Mouse (Mus musculus): ENCODE data around the gene Ipo13. TPM values are rescaled to one million over a fixed set of nuclear protein-coding genes. Genes with fewer than 3 reads are reported as not detected.

Gene Ipo13
- total RNA-seq, 2 experiments from 2014 or later = 146 to 154 TPM

- DNase-seq = peak; percentile 66
These were observed 768 bp downstream of the Ipo13 start for GRCm38 (mm10) chr4:117914031-117914430.

GRCm38 (mm10) chr4:117913421-117913820 is 1.4 kb downstream of the Ipo13 start:
- no peak for DNase-seq

- no peak for DNase-seq
These were observed 2.0 kb downstream of the Ipo13 start for GRCm38 (mm10) chr4:117912685-117913273.

GRCm38 (mm10) chr4:117912131-117912561 is 2.7 kb downstream of the Ipo13 start:
- no peak for DNase-seq

GRCm38 (mm10) chr4:117908834-117909453 is 5.9 kb downstream of the Ipo13 start:
- no peak for DNase-seq

GRCm38 (mm10) chr4:117906196-117906595 is 8.6 kb downstream of the Ipo13 start:
- no peak for DNase-seq

GRCm38 (mm10) chr4:117904761-117905160 is 10.0 kb downstream of the Ipo13 start:
- DNase-seq = no peak

- DNase-seq = no peak
These were observed 10.7 kb downstream of the Ipo13 start for GRCm38 (mm10) chr4:117904094-117904493.

- DNase-seq = no peak
These were observed 16.7 kb downstream of the Ipo13 start for GRCm38 (mm10) chr4:117898111-117898510.

- no peak for DNase-seq
These were observed 18.8 kb downstream of the Ipo13 start for GRCm38 (mm10) chr4:117896031-117896430.

- DNase-seq = no peak
These were observed 19.5 kb downstream of the Ipo13 start for GRCm38 (mm10) chr4:117895339-117895738.

GRCm38 (mm10) chr4:117894601-117895000 is 20.2 kb downstream of the Ipo13 start:
- DNase-seq = no peak

GRCm38 (mm10) chr4:117893376-117893775 is 21.4 kb downstream of the Ipo13 start:
- peak; percentile 51 for DNase-seq

- DNase-seq = peak; percentile 50
These were observed 23.0 kb downstream of the Ipo13 start, which contains the start of gene Dph2 for GRCm38 (mm10) chr4:117891738-117892161. Gene Dph2, minus strand, starts transcription at chr4:117892032.

GRCm38 (mm10) chr4:117890750-117891149 is 24.0 kb downstream of the Ipo13 start:
- no peak for DNase-seq

GRCm38 (mm10) chr4:117890031-117890430 is 24.8 kb downstream of the Ipo13 start:
- DNase-seq = no peak

- no peak for DNase-seq
These were observed 25.3 kb downstream of the Ipo13 start for GRCm38 (mm10) chr4:117889471-117889870.

GRCm38 (mm10) chr4:117887920-117888319 is 26.9 kb downstream of the Ipo13 start:
- DNase-seq = no peak

- peak; percentile 93 for DNase-seq
These were observed 27.7 kb downstream of the Ipo13 start, which contains the start of gene Atp6v0b for GRCm38 (mm10) chr4:117887133-117887532. Gene Atp6v0b, minus strand, starts transcription at chr4:117887333.

- no peak for DNase-seq
These were observed 28.2 kb downstream of the Ipo13 start for GRCm38 (mm10) chr4:117886644-117887043.

GRCm38 (mm10) chr4:117885994-117886393 is 28.8 kb downstream of the Ipo13 start:
- no peak for DNase-seq

GRCm38 (mm10) chr4:117885093-117885492 is 29.7 kb downstream of the Ipo13 start:
- DNase-seq = no peak

- no peak for DNase-seq
These were observed 30.7 kb downstream of the Ipo13 start for GRCm38 (mm10) chr4:117884146-117884545.
